Mouse (Mus musculus): ENCODE results near the gene Cyp3a41b.
"Not testable (repeated sequence)": the region's sequence is repeated elsewhere in the genome, so short reads cannot be mapped to it uniquely, and the experiment has no call there.

Gene Cyp3a41b

GRCm38 (mm10) chr5:145584630-145585029, at the start of gene Cyp3a41b:
Gene Cyp3a41b (minus strand): TSS chr5:145584730.
- not testable (repeated sequence) for DNase-seq (ENCODE audit: low spot score)

- DNase-seq (ENCODE audit: low spot score): not testable (repeated sequence)
Observed at GRCm38 (mm10) chr5:145632286-145632685, 47.8 kb upstream of the Cyp3a41b start.

GRCm38 (mm10) chr5:145604891-145605290, 20.4 kb upstream of the Cyp3a41b start:
- not testable (repeated sequence) for DNase-seq (ENCODE audit: low spot score)

- DNase-seq (ENCODE audit: low spot score): not testable (repeated sequence)
Observed at GRCm38 (mm10) chr5:145597851-145598250, 13.3 kb upstream of the Cyp3a41b start.

DNA sequence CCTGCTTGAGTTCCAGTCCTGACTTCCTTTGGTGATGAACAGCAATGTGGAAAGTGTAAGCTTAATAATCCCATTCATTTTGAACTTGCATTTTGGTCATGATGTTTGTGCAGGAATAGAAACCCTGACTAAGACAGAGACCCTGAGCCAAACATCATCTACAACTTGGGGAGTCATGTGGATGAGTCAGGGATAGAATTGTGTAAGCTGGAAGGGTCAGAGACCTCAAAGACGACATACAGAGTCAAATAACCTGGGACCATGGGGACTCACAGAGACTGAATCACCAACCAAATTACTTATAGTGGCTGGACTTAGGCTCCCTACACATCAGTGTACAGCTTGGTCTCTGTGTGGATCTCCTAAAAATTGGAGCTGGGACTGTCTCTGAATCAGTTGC, 7.2 kb downstream of the Cyp3a41b start:
- not testable (repeated sequence) for DNase-seq (ENCODE audit: low spot score)

GRCm38 (mm10) chr5:145575660-145576059, 8.9 kb downstream of the Cyp3a41b start:
- not testable (repeated sequence) for DNase-seq (ENCODE audit: low spot score)

DNA sequence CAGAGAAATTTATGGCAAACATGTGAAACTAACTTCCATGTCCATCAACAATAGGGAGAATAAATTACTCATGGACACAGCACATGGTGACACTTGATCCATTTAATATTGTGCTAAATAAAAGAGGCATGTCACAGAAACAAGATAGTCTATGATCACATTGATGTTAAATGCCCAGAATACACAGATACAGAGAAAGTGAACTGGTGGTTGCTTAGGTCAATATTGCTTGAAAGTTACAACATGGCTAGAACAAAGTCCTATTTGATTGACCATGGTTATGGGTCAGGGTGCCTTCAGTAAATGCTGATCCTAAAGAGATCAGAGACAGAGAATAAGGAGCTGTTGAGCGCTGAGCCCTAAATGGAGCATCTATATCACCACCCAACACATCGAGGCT, 12.6 kb downstream of the Cyp3a41b start:
- DNase-seq (ENCODE audit: low spot score): not testable (repeated sequence)

All from yolk sac, embryonic 10.5 days (tissue).